In genomic region chr14:75375006-75375598, GRCm38 (mm10) we compare ENCODE assay signal across 12 mouse cellular contexts.
DNase-seq lines count a peak whose midpoint lies in the region; ATAC-seq and TF ChIP-seq lines count a peak whose summit lies in the region.
"Had no signal": no experiment of that assay in that cellular context is flagged by ENCODE, and none has a peak within 500 bp of the region (broad histone marks: within the 10 kb centered on the region; RNA-seq: fewer than 3 reads in every experiment).

No protein-coding gene starts in this region.

- H3K27me3 ChIP-seq in kidney, embryonic 15.5 days, result no peaks in the 10 kb centered on the region
- H3K27me3 ChIP-seq: embryonic facial prominence, embryonic 13.5 days; liver, embryonic 15.5 days had no signal

- H3K27ac ChIP-seq in cortical plate, adult 2 months (ENCODE audit: insufficient read depth, low read length), result no peak overlapping the region
- no peak overlapping the region for H3K27ac ChIP-seq in left cerebral cortex, adult 2 months
- no peak overlapping the region for H3K27ac ChIP-seq in kidney, embryonic 15.5 days
- H3K27ac ChIP-seq: embryonic facial prominence, embryonic 13.5 days; liver, embryonic 15.5 days had no signal

- H3K9ac ChIP-seq in kidney, embryonic 15.5 days, result no peak overlapping the region
- H3K9ac ChIP-seq: embryonic facial prominence, embryonic 13.5 days; liver, embryonic 15.5 days had no signal

- H3K4me1 ChIP-seq in cortical plate, adult 2 months (ENCODE audit: control insufficient read depth, insufficient read depth, low read length), result no peaks in the 10 kb centered on the region
- H3K4me1 ChIP-seq in kidney, embryonic 15.5 days, result no peaks in the 10 kb centered on the region
- H3K4me1 ChIP-seq: embryonic facial prominence, embryonic 13.5 days; liver, embryonic 15.5 days had no signal

- 0 out of 2 replicates have a peak, but pooled peaks have one; percentile 7 for TF ChIP-seq CTCF in cortical plate, adult 2 months (IDR thresholded peaks at IDR 0.05; ENCODE audit: extremely low read depth, insufficient read depth, low read length)
- TF ChIP-seq CTCF in left cerebral cortex, adult 2 months (IDR thresholded peaks at IDR 0.05), result peak; percentile 46

- intact Hi-C loops in left cerebral cortex, adult 2 months (cut with DNase I), result loop anchor here (5.0 kb wide), 2 partner anchors 82 to 267 kb away; partner anchors contain the start of genes Erich6b and Siah3

- 73% methylated on average over 11 of the region's 11 CpGs for WGBS in kidney, embryonic 15.5 days

- no peak overlapping the region for H3K4me2 ChIP-seq in kidney, embryonic 15.5 days
- H3K4me2 ChIP-seq: embryonic facial prominence, embryonic 13.5 days; liver, embryonic 15.5 days had no signal

- ATAC-seq in kidney, embryonic 15.5 days (replicated peaks; ENCODE audit: low FRiP score), result no peak
- ATAC-seq: midbrain, embryonic 16.5 days had no signal

- peak; percentile 29 for DNase-seq in embryo, embryonic 10 days (ENCODE audit: low spot score)
- DNase-seq in embryo, embryonic 9.5 days (ENCODE audit: extremely low spot score), result no peak
- DNase-seq in NIH3T3 (ENCODE audit: low read depth), result peak; percentile 17
- DNase-seq in left cerebral cortex, adult 2 months (ENCODE audit: extremely low spot score in 1 of 2, low spot score in 2 of 2), result peak; percentile 22 to 45
- DNase-seq in gastrocnemius, postnatal 25 days, result no peak
- DNase-seq in urinary bladder, postnatal 25 days (ENCODE audit: low spot score), result no peak
- DNase-seq: kidney, adult 2 months had no signal

- no peak for TF ChIP-seq POLR2A in cortical plate, adult 2 months (IDR thresholded peaks at IDR 0.05; ENCODE audit: extremely low read depth, insufficient read depth, low read length)

- no peaks in the 10 kb centered on the region for H3K36me3 ChIP-seq in kidney, embryonic 15.5 days
- H3K36me3 ChIP-seq: embryonic facial prominence, embryonic 13.5 days; liver, embryonic 15.5 days had no signal

- H3K9me3 ChIP-seq in kidney, embryonic 15.5 days (replicated peaks), result no peaks in the 10 kb centered on the region
- H3K9me3 ChIP-seq: embryonic facial prominence, embryonic 13.5 days; liver, embryonic 15.5 days had no signal

- no peak overlapping the region for H3K4me3 ChIP-seq in cortical plate, adult 2 months (ENCODE audit: insufficient read depth, low read length)
- no peak overlapping the region for H3K4me3 ChIP-seq in left cerebral cortex, adult 2 months
- no peak overlapping the region for H3K4me3 ChIP-seq in kidney, embryonic 15.5 days (replicated peaks)
- H3K4me3 ChIP-seq: embryonic facial prominence, embryonic 13.5 days; liver, embryonic 15.5 days had no signal

Comparison
In these comparisons a context has a peak if more than half of its experiments do, and no peak if none do; other contexts are left out.
1. DNase-seq: peak in embryo, embryonic 10 days (single experiment), NIH3T3 (single experiment) and left cerebral cortex, adult 2 months (2 of 2); none in embryo, embryonic 9.5 days (single experiment), gastrocnemius, postnatal 25 days (single experiment) and urinary bladder, postnatal 25 days (single experiment).